Mouse (Mus musculus) ES-E14 (cell line): ENCODE data around the gene Add3.

ENCODE experiments used
- CHD2 ChIP-seq: IDR thresholded peaks from 2 replicates; pipeline ENCODE4 v1.6.1; 2014; ENCODE audit warnings: mild to moderate bottlenecking, low read depth, low read length, inconsistent platforms
- MAFK ChIP-seq: IDR thresholded peaks from 2 replicates; pipeline ENCODE4 v1.6.1; 2014; ENCODE audit warnings: mild to moderate bottlenecking, low read depth, low read length, inconsistent platforms; ENCODE audit not compliant: insufficient read depth
- ZC3H11A ChIP-seq: IDR thresholded peaks from 2 replicates; pipeline ENCODE4 v1.6.1; 2012; ENCODE audit warnings: low read depth, mild to moderate bottlenecking, inconsistent platforms, low read length, borderline replicate concordance

- TF ChIP-seq ZC3H11A (no peak), CHD2 (no peak), MAFK (no peak)
These were observed 120.0 kb downstream of the Add3 start for GRCm38 (mm10) chr19:53260261-53260660.
